Mouse (Mus musculus) frontal cortex, adult (tissue): Measurements from ENCODE around the gene Dmpk.
A peak's percentile ranks its signal among the peaks of the same experiment; 100 is the strongest.

Experiments
- ATAC-seq: cut with Nextera tagmentation; 2 replicates; pipeline ENCODE4 v1.9.2; 2017; ENCODE audit warnings: mild to moderate bottlenecking, moderate library complexity, mixed read lengths; ENCODE audit not compliant: low TSS enrichment

Dmpk gene

DNA sequence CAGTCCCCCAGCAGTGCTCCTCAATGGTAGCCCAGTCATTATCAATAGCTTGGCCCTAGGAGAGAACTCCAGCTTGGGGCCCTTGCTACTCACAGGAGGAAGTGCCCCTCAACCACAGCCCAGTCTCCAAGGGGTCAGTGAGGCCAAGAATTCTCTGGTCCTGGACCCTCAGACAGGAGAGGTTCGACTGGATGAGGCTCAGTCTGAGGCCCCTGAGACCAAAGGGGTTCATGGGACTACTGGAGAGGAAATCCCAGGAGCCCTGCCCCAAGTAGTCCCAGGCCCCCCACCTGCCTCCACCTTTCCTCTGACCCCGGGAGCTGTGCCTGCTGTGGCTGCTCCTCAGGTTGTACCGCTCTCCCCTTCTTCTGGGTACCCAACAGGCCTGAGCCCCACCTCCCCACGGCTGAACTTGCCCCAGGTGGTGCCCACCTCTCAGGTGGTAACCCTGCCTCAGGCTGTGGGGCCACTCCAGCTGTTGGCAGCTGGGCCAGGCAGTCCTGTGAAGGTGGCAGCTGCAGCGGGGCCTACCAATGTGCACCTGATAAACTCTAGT, 12.8 kb downstream of the Dmpk start:
- ATAC-seq: no peak

DNA sequence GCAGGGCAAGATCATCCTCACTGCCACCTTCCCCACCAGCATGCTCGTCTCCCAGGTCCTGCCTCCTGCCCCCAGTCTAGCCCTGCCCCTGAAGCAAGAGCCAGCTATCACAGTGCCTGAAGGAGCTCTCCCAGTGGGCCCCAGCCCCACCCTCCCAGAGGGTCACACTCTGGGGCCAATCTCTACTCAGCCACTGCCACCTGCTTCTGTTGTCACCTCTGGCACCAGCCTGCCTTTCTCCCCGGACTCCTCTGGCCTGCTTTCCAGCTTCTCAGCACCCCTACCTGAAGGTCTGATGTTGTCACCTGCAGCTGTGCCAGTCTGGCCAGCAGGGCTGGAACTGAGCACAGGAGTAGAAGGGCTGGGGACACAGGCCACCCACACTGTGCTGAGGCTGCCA, 13.6 kb downstream of the Dmpk start:
- ATAC-seq: no peak

DNA sequence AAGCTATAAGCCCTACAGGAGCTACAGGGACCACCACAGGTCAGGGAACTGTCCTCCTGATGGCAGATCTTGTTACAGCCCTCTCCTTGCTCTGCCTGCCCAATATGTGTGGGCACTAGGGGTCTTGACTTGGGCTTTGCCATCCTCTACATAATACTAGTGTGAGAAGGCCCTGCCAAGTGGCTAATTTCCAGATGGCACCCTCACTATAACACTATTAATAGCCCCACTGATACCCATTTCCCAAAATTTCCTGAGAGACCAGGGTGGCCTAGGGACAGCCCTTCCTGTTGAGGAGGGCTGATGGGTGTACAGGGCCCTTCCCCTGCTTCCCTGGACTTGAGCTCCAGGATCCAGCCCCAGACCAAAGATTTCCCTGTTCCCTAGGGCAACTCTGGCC, 14.2 kb downstream of the Dmpk start:
- no peak for ATAC-seq

DNA sequence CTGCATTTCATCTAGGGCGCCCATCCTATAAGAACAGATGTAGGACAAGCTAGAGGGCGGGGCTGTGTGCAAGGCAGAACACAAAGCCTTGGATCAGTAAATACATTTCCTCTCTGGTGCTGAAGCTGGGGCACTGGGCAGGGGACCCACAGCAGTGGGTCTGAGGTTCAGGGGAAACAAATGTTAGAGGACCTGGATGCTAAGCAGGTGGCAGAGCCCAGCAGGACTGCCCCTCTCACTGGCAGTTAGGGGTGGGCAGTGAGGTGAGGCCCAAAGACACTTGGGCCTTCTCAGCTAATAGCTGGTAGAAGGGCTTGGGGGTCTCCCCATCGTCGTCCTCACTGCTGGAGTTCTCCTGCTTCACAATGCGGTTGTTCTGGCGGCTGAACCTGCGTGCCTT, 15.2 kb downstream of the Dmpk start:
- ATAC-seq: no peak

DNA sequence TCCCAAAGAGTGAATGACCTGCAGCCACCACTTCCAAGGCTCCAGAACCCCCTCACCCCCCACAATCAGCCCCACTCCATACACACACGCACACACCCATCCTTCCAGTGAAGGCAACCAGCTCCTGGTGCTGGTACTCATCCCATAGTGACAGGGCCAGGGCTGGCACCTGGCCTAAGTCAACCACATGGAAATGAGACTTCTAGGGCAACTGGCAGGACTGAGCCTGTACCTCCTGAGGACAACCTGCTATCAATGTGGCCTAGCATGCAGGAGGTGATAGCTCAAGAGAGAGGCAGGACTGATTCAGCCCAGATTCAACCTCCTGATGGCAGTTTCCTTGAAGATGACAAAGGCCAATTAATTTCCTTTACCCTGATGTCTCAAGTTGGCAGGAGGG, 16.6 kb downstream of the Dmpk start:
- no peak for ATAC-seq

DNA sequence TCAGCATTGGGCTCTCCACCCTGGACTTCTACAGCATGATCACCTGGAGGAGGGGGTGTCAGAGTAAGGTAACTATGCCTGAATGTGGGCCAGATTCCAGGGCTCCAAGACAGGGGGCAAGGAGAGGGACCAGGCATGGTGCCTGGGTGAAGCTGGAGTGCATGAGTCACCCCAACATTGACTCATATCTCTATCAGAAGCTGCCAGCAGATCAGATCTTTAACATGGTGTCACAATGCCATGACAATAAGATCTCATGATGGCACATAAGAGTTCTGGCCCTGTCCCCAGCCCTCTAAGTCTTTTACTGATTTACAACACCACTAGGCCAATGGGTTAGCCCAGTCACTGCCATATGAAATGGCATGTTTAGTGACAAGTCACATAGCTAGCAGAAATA, 20.1 kb downstream of the Dmpk start:
- no peak for ATAC-seq

DNA sequence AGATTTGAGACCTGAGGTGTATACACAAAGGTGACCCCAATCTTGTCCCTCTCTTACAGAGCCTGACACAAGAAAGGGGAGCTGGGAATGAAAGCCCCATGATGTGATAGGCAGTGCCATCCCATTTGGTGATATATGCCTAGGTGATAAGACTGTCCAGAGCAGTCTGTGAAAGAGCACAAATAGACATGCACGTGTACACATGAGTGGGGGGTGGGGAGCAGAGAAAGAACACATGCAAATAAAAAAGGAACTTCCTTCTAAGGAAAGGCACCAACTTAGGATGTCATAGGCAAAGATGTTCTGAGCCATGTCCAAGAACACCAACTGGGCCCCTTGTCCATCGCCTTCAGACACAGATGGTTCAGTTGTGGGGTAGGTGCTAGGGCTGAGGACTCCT, 20.8 kb downstream of the Dmpk start:
- no peak for ATAC-seq

DNA sequence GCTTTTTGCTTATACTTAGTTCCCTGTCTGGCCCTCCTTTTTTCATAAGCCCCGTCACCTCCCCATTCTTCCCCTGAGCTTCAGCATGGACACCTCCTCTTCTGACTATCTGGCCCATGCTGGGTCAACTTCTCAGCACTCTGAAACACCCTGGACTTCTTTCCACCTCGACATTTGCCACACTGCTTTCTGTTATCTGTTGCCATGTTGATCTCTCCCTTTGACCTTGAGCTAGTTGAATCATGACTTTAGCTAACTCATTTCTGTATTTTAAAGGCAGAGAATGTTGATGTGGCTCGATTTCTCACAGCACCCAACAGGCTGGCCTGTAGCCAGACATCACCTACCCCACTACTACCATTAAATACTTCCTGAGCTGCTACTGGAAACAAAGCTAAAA, 23.8 kb downstream of the Dmpk start:
- ATAC-seq: no peak

DNA sequence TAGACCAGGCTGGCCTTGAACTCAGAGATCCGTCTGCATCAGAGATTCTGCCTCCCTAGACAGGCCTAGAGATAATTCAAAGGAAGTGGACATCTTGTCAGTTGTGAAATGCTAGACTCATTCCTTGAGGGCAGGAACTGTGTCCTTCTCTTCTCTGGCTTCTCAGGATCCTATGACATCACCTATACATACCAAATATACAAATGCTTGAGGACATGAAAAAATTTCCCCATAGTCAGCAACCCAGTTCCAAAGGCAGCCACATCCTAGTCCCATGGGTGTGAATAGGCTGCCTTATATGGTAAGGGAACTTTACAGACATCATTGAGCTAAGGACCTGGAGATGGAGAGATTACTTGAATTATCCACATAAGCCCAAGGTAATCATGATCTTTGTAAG, 25.9 kb downstream of the Dmpk start:
- no peak for ATAC-seq

DNA sequence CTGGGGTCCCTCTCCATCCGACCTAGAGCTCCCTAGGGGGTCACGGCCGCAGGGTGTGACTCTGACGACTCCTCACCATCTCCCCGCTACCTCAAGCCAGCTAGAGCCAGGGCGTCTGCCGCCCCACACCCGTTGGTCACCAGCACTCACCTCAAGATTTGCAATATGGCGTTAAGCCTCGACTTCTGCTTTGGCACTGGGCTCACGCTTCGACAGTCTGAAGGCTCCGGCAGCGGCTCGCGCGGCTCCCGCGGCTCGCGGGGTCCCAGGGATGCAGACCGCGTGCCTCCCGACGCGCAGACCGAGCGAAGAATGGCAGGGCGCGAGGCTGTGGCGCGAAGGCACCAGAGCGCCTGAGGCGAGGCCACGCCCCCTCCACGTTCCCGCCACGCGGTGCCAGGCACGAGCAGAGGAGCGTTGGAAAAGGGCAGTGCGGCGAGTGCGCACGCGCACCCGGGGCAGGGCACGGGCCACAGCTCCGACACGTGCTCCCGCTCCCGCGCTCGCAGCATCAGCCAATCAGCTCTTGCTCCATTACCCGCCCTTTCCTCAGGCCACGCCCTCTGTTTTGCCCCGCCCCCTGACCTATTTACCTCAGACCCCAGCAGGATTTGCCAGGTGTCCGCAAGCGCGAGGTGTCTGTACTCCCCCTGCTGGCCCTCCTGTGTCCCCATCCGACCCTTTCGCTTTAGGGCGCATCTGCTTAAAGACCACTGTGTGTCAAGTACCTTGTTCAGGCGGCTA, 34.6 kb downstream of the Dmpk start, which contains the start of gene Gm4969:
Gene Gm4969, minus strand, starts transcription at position 341 of the 744 bp plus-strand sequence.
- no peak for ATAC-seq

DNA sequence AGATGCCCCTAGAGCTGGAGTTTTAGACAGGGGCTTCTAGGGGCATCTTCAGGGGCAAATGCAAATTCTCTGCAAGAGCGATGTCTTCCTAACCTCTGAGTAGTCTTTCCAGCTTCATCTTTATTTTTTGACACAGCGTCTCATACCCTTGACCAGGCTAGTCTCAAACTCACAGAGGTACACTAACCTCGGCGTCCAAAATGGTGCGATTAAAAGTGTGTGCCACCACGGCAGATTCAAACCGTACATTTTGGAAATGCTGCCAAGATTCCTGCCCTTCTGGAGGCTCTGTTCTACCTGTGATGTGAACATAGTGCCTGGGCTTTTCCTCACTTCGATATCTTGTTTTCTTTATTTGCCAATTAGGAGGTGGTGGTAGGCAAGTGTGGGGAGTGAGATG, 35.4 kb downstream of the Dmpk start:
- no peak for ATAC-seq

DNA sequence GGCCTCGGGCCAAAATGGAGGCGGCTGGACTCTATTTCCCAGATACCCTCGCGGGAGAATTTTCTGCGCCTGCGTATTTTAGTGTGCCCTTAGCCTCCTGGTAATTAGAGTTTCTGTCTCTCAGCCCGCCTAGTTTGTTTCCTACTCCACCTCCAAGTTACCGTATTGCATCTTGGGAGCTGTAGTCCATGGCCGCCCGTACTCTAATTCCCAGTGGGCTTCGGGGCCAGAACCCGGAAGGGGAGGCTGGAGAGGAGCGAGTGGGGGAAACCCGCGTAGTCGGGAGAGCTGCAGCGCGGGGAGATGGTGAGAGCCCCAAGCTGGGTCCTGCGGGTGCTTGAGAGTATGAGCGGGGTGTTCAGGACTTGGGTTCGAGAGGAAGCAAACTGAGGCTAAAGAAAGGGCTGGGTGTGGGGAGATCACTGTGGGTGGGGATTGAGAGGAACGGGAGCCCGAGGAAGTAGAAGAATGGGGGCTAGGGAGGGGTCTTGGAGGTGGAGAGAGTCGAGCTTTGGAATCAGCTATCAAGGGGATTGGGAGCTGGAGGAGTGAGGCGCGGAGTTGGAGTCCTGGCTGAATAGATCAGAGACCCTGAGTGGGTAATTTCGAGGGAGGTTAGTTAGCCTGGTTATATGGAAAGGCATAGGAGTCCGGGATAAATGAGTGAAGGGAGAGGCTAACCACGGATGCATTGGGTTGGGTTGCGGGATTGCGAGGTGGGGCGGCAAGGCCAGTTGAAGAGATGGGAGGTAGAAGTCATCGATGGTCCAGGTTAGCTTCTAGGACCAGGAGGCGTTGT, 36.2 kb downstream of the Dmpk start, which contains the start of gene Fbxo46:
Gene Fbxo46, plus strand, starts transcription at position 229 of the 799 bp plus-strand sequence.
- ATAC-seq: peak; percentile 99

DNA sequence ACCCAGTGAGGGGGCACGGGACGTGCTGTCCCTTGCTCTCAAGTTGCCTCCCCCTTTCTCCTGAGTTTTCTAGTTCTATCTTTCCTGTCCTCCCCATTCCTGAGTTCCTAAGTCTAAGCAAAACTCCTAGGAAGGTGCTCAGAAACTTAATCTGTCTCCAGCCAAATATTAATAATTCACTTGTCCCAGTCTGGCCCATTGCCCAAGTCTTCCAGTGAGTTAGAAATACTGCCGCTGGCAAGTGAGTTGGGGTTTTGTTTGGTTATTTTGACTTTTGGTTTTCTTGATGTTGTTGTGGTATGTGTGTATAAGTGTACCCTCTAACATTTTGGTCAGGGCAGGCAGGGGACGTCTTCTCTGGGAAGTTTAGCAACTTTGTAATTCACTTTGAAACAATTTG, 38.0 kb downstream of the Dmpk start:
- ATAC-seq: no peak

DNA sequence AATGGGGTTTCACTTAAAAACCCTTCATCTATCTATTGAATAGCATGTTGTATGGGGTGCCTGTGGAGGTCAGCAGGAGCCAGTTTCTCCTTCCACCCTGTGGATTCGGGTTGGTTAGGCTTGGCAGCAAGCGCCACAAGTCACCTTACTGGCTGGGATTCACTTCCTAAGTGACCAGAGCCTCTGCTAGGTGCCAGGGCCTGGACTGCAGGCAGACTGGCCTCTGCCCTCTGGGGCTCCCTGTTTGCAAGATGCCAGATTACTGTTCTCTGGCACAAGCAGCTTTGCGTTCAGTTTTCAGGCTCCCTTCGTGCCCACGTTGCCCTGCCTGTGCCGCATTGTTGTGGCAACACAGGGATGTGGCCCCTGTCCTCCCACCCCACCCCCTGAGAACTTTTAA, 41.1 kb downstream of the Dmpk start:
- no peak for ATAC-seq

DNA sequence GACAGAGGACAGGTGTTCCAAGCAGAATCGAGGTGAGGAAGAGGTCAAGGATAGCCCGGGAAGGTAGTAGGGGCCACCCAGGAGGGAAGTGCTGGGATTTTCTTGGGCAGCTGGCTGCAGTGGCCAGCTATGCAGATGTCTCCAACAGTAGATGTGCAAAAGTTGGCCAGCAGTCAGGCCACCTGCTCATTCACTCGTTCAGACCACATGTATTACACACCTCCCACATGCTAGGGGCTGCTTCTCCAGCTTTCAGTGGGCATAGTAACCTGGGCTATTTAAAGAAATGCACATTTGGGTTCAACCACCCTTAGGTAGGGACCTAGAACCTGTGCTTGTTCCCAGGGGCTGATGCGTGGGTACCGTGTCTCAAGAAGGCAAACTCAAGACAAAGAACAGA, 44.1 kb downstream of the Dmpk start:
- no peak for ATAC-seq

DNA sequence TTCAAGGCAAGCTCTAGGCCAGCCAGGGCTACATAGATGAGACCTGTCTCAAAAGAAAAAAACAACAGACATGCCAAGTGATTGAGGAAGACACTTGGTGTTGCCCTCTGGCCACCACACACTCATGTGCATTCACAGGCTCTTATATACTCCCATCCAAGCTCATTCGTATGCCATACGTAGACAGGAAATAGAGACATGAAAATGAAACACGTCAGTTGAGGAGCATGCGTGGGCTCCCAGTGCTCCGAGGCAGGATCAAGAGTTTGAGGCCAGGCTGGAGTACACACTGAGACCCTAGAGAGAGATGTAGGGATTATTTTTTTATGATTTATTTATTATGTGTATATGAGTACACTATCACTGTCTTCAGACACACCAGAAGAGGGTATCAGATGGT, 45.7 kb downstream of the Dmpk start:
- no peak for ATAC-seq

DNA sequence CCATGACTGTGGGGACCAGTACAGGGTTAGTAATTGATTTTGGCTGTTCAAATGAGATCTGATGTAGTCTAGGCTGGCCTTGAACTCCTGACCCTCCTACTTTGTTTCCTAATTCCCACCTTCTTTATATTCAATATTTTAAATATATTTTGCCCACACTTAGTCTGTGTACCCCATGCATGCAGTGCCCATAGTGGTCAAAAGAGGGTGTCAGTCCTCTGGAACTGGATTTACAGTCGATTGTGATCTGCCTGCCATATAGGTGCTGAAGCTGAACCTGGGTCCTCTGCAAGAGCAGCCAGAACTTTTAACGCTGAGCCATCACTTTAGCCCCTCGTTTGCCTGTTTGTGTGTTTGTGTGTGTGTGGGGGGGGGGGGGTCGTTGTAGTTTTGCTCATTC, 47.0 kb downstream of the Dmpk start:
- no peak for ATAC-seq

DNA sequence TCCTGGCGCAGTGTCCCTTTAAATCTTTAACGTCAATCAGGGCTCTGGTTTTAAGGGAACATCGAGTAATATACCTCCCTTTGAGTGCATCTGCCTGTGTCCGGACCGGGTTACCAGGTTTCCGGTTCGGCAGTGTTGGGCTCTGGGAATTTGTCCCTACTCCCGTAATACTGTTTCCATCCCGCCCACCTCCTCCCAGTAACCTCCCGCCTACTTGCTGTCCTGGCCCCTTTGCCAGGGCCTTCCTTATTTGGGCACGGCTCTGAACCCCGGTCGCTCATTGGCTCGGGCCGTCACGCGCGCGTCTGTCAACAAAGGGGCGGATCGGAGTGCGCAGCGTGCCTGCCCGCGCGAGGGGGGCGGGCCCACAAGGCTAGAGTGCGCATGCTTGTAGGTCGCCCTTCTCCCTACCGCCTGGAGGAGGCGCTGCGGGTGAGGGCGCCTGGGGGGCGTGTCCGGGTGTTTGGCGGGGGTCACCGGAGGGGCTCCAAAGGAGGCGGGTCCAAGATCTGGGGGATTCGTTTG, 47.7 kb downstream of the Dmpk start:
- ATAC-seq: peak; percentile 97

DNA sequence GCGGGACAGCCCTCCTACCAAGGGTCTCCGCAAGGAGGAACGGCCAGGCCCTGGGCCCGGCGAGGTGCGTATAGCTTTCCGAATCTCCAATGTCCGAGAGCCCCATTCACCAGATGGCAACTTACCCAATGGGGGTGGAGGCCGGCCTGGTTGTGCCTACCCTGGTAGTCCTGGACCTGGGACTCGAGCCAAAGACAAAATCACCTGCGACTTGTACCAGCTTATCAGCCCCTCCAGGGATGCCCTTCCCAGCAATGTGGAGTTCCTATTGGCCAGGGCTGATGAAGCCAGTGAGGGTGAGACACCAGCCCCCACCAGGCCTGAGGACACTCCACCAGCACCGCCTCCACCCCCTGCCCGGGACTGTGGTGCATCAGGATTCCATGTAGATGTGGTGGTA, 52.5 kb downstream of the Dmpk start:
- ATAC-seq: no peak; the same call in 1 of the 2 replicates

DNA sequence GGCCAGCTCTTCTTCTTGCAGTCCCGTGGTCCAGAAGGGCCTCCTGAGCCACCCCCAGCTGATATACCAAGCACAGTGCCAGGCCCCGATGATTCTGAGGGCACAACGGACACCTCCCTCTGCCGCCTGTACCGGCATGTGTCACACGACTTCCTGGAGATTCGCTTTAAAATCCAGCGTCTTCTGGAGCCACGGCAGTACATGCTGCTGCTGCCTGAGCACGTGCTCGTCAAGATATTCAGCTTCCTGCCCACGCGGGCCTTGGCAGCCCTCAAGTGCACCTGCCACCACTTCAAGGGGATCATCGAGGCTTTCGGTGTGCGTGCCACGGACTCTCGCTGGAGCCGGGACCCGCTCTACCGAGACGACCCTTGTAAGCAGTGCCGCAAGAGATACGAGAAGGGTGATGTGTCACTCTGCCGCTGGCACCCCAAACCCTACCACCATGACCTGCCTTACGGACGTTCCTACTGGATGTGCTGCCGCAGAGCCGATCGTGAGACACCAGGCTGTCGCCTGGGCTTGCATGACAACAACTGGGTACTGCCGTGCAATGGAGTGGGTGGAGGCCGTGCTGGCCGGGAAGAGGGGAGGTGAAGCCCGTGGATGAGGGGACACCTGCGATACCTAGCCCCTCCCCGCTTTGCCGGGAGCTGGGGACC, 53.2 kb downstream of the Dmpk start:
- peak; percentile 59 for ATAC-seq

DNA sequence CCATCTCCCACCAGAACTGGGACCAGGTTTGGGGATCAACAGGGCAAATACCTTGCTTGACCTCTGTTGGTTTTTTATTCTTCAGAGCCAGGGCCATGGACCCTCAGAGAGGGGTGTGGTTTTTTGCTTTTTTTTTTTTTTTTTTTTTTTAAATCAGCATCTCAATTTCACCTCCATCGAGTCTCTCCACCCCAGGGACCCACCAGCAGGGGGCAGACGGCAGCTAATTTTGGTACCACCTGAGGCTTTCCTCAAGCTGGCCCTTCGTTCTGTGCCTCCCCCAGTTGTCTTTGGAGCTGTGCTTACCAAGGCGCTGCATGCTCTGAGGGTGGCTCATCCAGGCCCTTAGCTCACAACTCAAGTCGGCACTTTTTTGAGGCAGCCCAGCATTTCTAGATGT, 53.7 kb downstream of the Dmpk start:
- no peak for ATAC-seq
